Mouse (Mus musculus): Measurements from ENCODE around the gene Lrsam1. TPM values are rescaled to one million over a fixed set of nuclear protein-coding genes. Genes with fewer than 3 reads are reported as not detected.
A peak's percentile ranks its signal among the peaks of the same experiment; 100 is the strongest.

Lrsam1 gene
- total RNA-seq, 1 experiment, result 16.7 TPM

- DNase-seq (ENCODE audit: low read depth, low spot score), result peak; percentile 92
- peaks cover 2% of the 10 kb centered on the region; the same call in 1 of the 2 replicates for H3K36me3 ChIP-seq (ENCODE audit: control insufficient read depth, insufficient read depth, low read length, poor library complexity, severe bottlenecking)
- H3K4me3 ChIP-seq (ENCODE audit: insufficient read depth in 1 of 2, low read depth in 1 of 2, low read length in 2 of 2, poor library complexity in 1 of 2, severe bottlenecking in 1 of 2), result peak within 1 kb of the TSS; percentile 84 to 91
- in situ Hi-C loops (cut with MboI; ENCODE audit: low sequenced_read_pairs in 2 of 2, unreplicated experiment in 2 of 2), result no loop called here
- no peaks in the 10 kb centered on the region for H3K9me3 ChIP-seq (ENCODE audit: control insufficient read depth, insufficient read depth, low read depth, low read length)
- peaks cover 6 to 28% of the 10 kb centered on the region in 2 experiments for H3K4me1 ChIP-seq (ENCODE audit: control insufficient read depth in 2 of 2, insufficient read depth in 2 of 2, low read length in 2 of 2, poor library complexity in 1 of 2)
- H3K9ac ChIP-seq (ENCODE audit: insufficient read depth, low read depth, low read length, poor library complexity, severe bottlenecking), result peak within 1 kb of the TSS; percentile 79
- peak within 1 kb of the TSS; percentile 42; the same call in 1 of the 2 replicates for H3K27ac ChIP-seq (ENCODE audit: insufficient read depth, low read depth, low read length, poor library complexity, severe bottlenecking)
- TF ChIP-seq ZNF384 (IDR thresholded peaks at IDR 0.05; ENCODE audit: low read depth, low read length) (no peak), MAFK (IDR thresholded peaks at IDR 0.05; ENCODE audit: insufficient read depth, low read depth, low read length) (no peak), ZC3H11A (IDR thresholded peaks at IDR 0.05; ENCODE audit: borderline replicate concordance, low read depth, low read length) (no peak), HCFC1 (IDR thresholded peaks at IDR 0.05; ENCODE audit: borderline replicate concordance, insufficient read depth, low read length) (no peak), CHD2 (IDR thresholded peaks at IDR 0.05; ENCODE audit: low read depth, low read length) (no peak)
Observed at GRCm38 (mm10) chr2:32981725-32982271, 20.4 kb upstream of the Lrsam1 start, which contains the start of gene Slc2a8. Slc2a8 (minus strand) TSS chr2:32982083.

GRCm38 (mm10) chr2:32981281-32981680, 19.9 kb upstream of the Lrsam1 start:
- Histone ChIP-seq H3K36me3 (ENCODE audit: control insufficient read depth, insufficient read depth, low read length, poor library complexity, severe bottlenecking) (peaks cover 4% of the 10 kb centered on the region; the same call in 1 of the 2 replicates), H3K4me3 (ENCODE audit: insufficient read depth in 1 of 2, low read depth in 1 of 2, low read length in 2 of 2, poor library complexity in 1 of 2, severe bottlenecking in 1 of 2) (peak overlapping the region; percentile 84 to 91), H3K27ac (ENCODE audit: insufficient read depth, low read depth, low read length, poor library complexity, severe bottlenecking) (no peak overlapping the region), H3K4me1 (ENCODE audit: control insufficient read depth in 2 of 2, insufficient read depth in 2 of 2, low read length in 2 of 2, poor library complexity in 1 of 2) (peaks cover 6 to 25% of the 10 kb centered on the region in 2 experiments), H3K9me3 (ENCODE audit: control insufficient read depth, insufficient read depth, low read depth, low read length) (no peaks in the 10 kb centered on the region), H3K9ac (ENCODE audit: insufficient read depth, low read depth, low read length, poor library complexity, severe bottlenecking) (peak overlapping the region; percentile 79)
- no peak for DNase-seq (ENCODE audit: low read depth, low spot score)
- in situ Hi-C loops (cut with MboI; ENCODE audit: low sequenced_read_pairs in 2 of 2, unreplicated experiment in 2 of 2), result no loop called here
- TF ChIP-seq HCFC1 (IDR thresholded peaks at IDR 0.05; ENCODE audit: borderline replicate concordance, insufficient read depth, low read length) (no peak), MAFK (IDR thresholded peaks at IDR 0.05; ENCODE audit: insufficient read depth, low read depth, low read length) (no peak), ZC3H11A (IDR thresholded peaks at IDR 0.05; ENCODE audit: borderline replicate concordance, low read depth, low read length) (no peak), ZNF384 (IDR thresholded peaks at IDR 0.05; ENCODE audit: low read depth, low read length) (no peak), CHD2 (IDR thresholded peaks at IDR 0.05; ENCODE audit: low read depth, low read length) (no peak)

GRCm38 (mm10) chr2:32979675-32980074, 18.3 kb upstream of the Lrsam1 start:
- in situ Hi-C loops (cut with MboI; ENCODE audit: low sequenced_read_pairs in 2 of 2, unreplicated experiment in 2 of 2), result no loop called here
- TF ChIP-seq CHD2 (IDR thresholded peaks at IDR 0.05; ENCODE audit: low read depth, low read length) (no peak), ZC3H11A (IDR thresholded peaks at IDR 0.05; ENCODE audit: borderline replicate concordance, low read depth, low read length) (no peak), MAFK (IDR thresholded peaks at IDR 0.05; ENCODE audit: insufficient read depth, low read depth, low read length) (no peak), HCFC1 (IDR thresholded peaks at IDR 0.05; ENCODE audit: borderline replicate concordance, insufficient read depth, low read length) (no peak), ZNF384 (IDR thresholded peaks at IDR 0.05; ENCODE audit: low read depth, low read length) (no peak)
- H3K9ac ChIP-seq (ENCODE audit: insufficient read depth, low read depth, low read length, poor library complexity, severe bottlenecking), result no peak overlapping the region

GRCm38 (mm10) chr2:32978675-32979074, 17.3 kb upstream of the Lrsam1 start:
- no peak overlapping the region for H3K9ac ChIP-seq (ENCODE audit: insufficient read depth, low read depth, low read length, poor library complexity, severe bottlenecking)
- H3K36me3 ChIP-seq (ENCODE audit: control insufficient read depth, insufficient read depth, low read length, poor library complexity, severe bottlenecking), result peaks cover 18% of the 10 kb centered on the region; the same call in 1 of the 2 replicates
- peaks cover 0 to 11% of the 10 kb centered on the region in 2 experiments; a peak in 1 of 4 replicates for H3K4me1 ChIP-seq (ENCODE audit: control insufficient read depth in 2 of 2, insufficient read depth in 2 of 2, low read length in 2 of 2, poor library complexity in 1 of 2)
- TF ChIP-seq ZC3H11A (IDR thresholded peaks at IDR 0.05; ENCODE audit: borderline replicate concordance, low read depth, low read length) (no peak), ZNF384 (IDR thresholded peaks at IDR 0.05; ENCODE audit: low read depth, low read length) (no peak), MAFK (IDR thresholded peaks at IDR 0.05; ENCODE audit: insufficient read depth, low read depth, low read length) (no peak), HCFC1 (IDR thresholded peaks at IDR 0.05; ENCODE audit: borderline replicate concordance, insufficient read depth, low read length) (no peak), CHD2 (IDR thresholded peaks at IDR 0.05; ENCODE audit: low read depth, low read length) (no peak)
- DNase-seq (ENCODE audit: low read depth, low spot score), result no peak
- in situ Hi-C loops (cut with MboI; ENCODE audit: low sequenced_read_pairs in 2 of 2, unreplicated experiment in 2 of 2), result no loop called here
- H3K9me3 ChIP-seq (ENCODE audit: control insufficient read depth, insufficient read depth, low read depth, low read length), result no peaks in the 10 kb centered on the region
- no peak overlapping the region for H3K4me3 ChIP-seq (ENCODE audit: insufficient read depth in 1 of 2, low read depth in 1 of 2, low read length in 2 of 2, poor library complexity in 1 of 2, severe bottlenecking in 1 of 2)
- H3K27ac ChIP-seq (ENCODE audit: insufficient read depth, low read depth, low read length, poor library complexity, severe bottlenecking), result no peak overlapping the region

More at GRCm38 (mm10) chr2:32979675-32980074, 18.3 kb upstream of the Lrsam1 start:
- no peak for DNase-seq (ENCODE audit: low read depth, low spot score)
- Histone ChIP-seq H3K36me3 (ENCODE audit: control insufficient read depth, insufficient read depth, low read length, poor library complexity, severe bottlenecking) (peaks cover 10% of the 10 kb centered on the region; the same call in 1 of the 2 replicates), H3K9me3 (ENCODE audit: control insufficient read depth, insufficient read depth, low read depth, low read length) (no peaks in the 10 kb centered on the region), H3K27ac (ENCODE audit: insufficient read depth, low read depth, low read length, poor library complexity, severe bottlenecking) (no peak overlapping the region), H3K4me1 (ENCODE audit: control insufficient read depth in 2 of 2, insufficient read depth in 2 of 2, low read length in 2 of 2, poor library complexity in 1 of 2) (peaks cover 3 to 17% of the 10 kb centered on the region in 2 experiments; a peak in 3 of 4 replicates), H3K4me3 (ENCODE audit: insufficient read depth in 1 of 2, low read depth in 1 of 2, low read length in 2 of 2, poor library complexity in 1 of 2, severe bottlenecking in 1 of 2) (no peak overlapping the region)
